Mouse (Mus musculus) brain, adult 2 months (tissue): ENCODE results near the gene Nfil3.

Experiments
- DNase-seq: peaks from one replicate; pipeline ENCODE4 v3.0.0; 2011; ENCODE audit warnings: low read depth, low spot score

Nfil3 gene

GRCm38 (mm10) chr13:52980951-52981421 is at the start of gene Nfil3:
Gene Nfil3 (minus strand): TSS chr13:52981073.
- DNase-seq, result peak; percentile 91

- no peak for DNase-seq
Measured at GRCm38 (mm10) chr13:53024285-53024684, 43.4 kb upstream of the Nfil3 start.

DNA sequence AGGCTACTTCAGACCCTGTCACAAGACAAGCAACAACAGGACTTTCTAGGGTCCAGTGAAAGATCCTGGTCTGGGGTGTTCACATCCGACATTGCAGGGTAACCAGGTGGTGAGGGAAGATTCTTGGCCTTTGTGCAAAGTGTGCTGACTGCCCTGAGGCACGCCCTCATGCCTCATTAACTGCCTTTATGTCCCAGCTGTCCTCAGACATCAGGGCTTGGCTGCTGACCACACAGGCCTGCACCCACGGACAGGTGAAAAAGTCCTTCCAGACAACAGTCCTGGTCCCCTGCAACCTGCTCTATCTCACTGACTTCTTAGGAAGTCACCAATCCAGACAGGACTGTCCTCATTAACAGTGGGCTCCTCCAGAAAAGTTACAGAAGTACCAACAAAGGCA is 39.4 kb upstream of the Nfil3 start:
- DNase-seq, result no peak

DNA sequence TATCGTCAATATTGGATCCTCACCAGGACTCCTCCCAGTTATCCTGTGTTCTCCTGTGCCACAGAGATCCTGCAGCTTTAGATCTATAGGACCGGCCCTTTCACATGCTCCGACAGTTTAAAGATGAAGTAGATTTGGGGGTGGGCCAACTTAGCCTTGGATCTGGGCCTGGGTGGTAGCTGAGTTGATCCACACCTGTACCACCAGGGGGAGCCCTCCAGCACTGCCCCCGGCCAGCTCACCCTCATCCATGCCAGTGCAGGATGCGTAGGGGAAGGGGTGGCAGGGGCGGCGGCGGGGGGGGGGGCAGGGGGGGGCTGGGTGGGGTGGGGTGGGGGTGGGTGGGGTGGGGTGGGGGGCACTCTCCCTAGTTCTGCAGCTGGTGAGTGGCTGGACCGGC is 38.7 kb upstream of the Nfil3 start:
- no peak for DNase-seq

DNA sequence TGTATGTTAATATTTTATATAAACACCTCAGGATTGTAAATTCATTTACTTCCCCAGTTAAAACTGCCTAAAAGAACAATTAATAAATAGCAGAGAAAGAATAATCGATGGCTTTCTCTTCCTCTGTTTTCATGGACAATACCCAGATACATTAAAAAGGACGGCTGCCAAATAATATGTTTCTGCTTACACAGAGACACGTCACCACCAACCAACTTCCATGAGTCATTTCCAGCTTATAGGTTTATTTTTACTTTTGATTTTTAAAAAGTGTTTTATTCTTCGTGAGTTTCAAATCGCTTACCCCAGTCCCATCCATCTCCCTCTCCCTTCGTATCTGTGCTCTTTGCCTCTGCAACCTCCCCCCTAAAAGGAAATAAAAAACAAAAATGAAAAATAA is 38.1 kb upstream of the Nfil3 start:
- no peak for DNase-seq

GRCm38 (mm10) chr13:53017983-53018382 is 37.1 kb upstream of the Nfil3 start:
- no peak for DNase-seq

- DNase-seq, result no peak
Measured at GRCm38 (mm10) chr13:53017117-53017516, 36.2 kb upstream of the Nfil3 start.

- peak; percentile 85 for DNase-seq
Measured at GRCm38 (mm10) chr13:53011426-53011825, 30.6 kb upstream of the Nfil3 start.

- peak; percentile 52 for DNase-seq
Measured at GRCm38 (mm10) chr13:53008489-53009184, 27.8 kb upstream of the Nfil3 start.

- peak; percentile 57 for DNase-seq
Measured at GRCm38 (mm10) chr13:53007781-53008180, 26.9 kb upstream of the Nfil3 start.

DNA sequence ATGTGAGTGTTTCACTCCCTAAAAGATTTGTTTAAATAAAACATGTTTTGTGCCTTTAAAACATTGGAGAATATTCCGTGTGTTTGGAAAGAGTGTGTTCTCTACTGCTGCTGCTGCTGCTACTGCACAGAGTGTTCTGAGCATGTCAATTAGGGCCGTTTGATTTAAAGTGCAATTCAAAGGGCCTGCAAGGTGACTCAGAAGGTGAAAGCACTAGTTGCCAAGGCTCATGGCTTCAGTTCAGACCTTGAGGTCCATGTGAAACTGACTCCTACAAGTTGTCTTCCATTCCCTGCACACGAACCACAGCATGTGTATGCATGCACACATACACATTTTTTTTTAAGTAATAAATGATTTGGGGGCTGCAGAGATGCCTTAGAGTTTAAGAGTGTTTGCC is 22.4 kb upstream of the Nfil3 start:
- no peak for DNase-seq

- peak; percentile 23 for DNase-seq
Measured at GRCm38 (mm10) chr13:53001511-53001935, 20.6 kb upstream of the Nfil3 start.

DNA sequence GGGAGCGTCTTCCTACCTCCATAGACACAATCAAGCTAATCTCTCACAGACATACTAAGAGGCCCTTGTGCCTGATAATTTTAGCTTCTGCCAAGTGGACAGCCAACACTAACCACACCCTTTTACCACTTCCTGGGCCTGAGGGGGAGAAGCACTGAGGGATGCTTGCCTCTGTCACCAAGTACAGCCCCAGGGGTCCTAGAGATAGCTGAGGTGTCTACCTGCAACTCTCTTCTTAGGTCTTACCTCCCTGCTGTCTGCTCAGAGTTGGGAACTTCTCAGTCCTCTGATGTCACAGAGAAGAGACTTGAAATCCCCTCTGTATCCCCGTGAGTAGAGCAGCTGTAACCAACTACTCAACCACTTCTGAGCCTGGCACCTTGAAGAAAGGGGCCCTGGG is 19.6 kb upstream of the Nfil3 start:
- no peak for DNase-seq

- no peak for DNase-seq
Measured at GRCm38 (mm10) chr13:52998541-52998940, 17.7 kb upstream of the Nfil3 start.

- DNase-seq, result no peak
Measured at GRCm38 (mm10) chr13:52997806-52998205, 16.9 kb upstream of the Nfil3 start.

- DNase-seq, result no peak
Measured at GRCm38 (mm10) chr13:52996201-52996600, 15.3 kb upstream of the Nfil3 start.

GRCm38 (mm10) chr13:52994197-52994881 is 13.5 kb upstream of the Nfil3 start:
- no peak for DNase-seq

GRCm38 (mm10) chr13:52990139-52990538 is 9.3 kb upstream of the Nfil3 start:
- no peak for DNase-seq

DNA sequence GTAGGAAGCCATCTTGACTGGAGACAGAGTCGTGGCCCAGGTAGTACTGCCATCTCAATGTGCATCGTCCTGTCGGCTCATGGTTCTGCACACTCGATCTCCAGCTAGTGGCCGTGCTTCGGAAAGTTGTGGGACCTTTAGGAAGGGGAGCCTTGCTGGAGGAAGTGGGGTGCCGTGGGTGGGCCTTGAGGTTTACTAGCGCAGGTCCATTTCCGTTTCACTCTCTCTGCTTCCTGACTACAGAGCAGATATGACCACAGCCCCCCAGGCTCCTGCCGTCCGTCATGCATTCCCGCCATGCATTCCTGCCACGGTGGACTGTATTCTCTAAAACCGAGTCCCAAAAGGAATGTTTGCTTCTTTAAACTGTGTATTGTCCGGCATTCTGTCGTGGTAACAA is 8.1 kb upstream of the Nfil3 start:
- DNase-seq, result no peak

DNA sequence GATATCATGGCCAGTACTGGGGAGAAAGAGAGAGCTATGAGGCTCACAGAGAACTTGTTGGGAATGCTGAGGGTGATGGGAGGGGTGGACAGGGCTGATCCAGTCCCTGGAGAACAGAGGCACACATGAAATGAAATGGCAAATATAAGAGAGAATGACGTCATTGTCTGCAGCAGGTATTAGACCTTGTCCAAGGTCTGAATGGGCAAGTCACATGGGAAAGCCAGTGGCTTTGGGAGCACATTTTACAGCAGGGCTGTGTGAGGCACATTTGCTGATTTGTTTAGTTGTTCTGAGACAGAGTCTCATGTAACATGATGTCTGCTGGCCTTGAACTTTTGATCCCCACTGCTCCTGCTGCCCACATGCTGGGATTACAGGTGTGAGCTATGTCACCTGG is 7.0 kb upstream of the Nfil3 start:
- no peak for DNase-seq

DNA sequence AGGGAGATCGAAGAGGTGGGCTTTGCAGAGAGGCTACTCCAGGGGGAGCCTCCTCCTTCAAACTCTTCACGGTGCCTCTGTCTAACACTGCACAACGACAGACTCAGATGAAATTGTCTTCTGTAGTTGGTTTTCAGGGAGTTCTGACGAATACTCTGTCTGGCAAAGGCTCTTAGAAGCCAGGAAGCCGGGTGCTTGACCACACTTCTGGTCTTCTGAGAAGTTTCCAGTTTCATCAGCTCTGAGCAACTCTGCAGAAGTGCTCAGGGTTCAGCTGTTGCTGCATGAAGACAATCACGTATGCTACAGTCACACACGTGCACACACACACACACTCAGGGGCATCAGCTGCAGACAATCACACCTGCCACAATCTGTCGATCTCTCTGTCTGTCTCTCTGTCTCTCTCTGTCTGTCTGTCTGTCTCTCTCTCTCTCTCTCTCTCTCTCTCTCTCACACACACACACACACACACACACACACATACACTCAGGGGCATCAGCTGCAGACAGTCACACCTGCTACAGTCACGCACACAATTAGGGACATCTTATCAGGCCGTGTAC is 5.4 kb upstream of the Nfil3 start:
- no peak for DNase-seq

DNA sequence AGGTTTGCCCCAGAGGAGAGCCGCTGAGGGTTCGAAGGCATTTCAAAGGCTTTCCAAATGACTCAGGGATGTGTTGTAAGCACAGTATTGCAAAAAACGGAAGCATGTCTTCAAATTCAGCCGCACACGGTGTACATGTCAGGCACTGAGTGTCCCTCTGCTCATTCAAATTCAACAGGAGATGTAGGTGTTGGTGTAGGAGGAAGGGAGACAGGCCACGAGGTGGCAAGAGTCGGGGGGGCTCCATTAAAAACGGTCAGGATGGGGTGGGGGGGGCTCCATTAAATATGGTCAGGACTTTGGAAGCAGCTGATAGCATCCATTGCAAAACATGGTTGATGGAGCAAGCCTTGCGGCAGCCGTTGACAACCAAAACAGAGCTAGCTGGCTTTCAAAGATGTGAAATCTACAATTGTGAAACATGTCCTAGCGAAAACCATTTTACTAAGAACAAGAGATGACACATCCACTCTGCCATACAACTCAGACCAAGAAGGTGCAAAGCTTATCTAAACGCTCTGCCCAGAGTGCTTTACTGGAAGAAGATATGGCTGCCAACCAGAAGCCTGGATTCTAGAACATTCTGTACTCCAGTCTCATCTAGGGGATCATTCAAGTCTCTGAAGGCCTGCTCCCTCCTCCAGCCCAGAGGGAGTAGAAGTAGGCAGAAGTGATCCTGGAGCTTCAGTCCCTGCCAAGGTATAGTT is 4.8 kb upstream of the Nfil3 start:
- DNase-seq, result no peak
